Mouse (Mus musculus): ENCODE measurements around the gene Zbtb32.

DNA sequence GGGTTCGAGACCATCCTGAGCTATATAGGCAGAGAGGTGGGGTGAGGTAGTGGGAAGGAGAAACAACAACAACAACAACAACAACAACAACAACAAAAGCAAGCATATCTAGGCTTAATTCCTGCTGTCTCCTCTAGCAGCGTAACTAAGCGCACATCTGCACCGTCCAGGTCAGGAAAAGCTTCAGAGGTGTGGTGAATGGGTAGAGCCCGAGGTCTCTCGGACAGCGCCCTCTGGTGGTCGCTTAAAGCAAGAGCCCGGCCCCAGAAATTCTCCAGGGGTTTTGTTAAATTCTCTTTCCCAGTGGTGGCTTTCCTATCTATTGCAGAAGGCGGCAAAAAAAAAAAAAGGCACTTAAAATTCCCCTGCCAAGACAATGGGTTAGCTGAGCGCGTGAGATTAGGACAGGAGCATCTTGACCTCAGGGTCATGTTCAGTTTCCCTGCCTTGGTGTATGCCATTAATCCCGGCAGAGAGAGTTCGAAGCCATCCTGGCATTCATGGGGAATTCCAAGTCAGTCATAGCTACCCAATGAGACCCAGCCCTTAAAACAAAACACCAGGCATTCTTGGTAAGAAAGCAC lies 14.9 kb upstream of the Zbtb32 start:
- TF ChIP-seq CTCF (IDR thresholded peaks at IDR 0.05; ENCODE audit: extremely low read depth, insufficient read depth, insufficient read length, insufficient replicate concordance) (peak; percentile 61), POLR2A (IDR thresholded peaks at IDR 0.05; ENCODE audit: low read depth, low read length) (no peak)

Data from spleen, adult 2 months (tissue).